Mouse (Mus musculus): Measurements from ENCODE around the gene Msx1. TPM values are rescaled to one million over a fixed set of nuclear protein-coding genes. Genes with fewer than 3 reads are reported as not detected.

The Msx1 gene
- polyA plus RNA-seq, 1 experiment, result 3.3 TPM

GRCm38 (mm10) chr5:37826706-37827625 lies 2.6 kb upstream of the Msx1 start:
- DNase-seq (ENCODE audit: low spot score), result no peak

- no peak for DNase-seq (ENCODE audit: low spot score)
Observed at GRCm38 (mm10) chr5:37825611-37826445, 1.4 kb upstream of the Msx1 start.

GRCm38 (mm10) chr5:37825111-37825600 lies 773 bp upstream of the Msx1 start:
- no peak for DNase-seq (ENCODE audit: low spot score)

DNA sequence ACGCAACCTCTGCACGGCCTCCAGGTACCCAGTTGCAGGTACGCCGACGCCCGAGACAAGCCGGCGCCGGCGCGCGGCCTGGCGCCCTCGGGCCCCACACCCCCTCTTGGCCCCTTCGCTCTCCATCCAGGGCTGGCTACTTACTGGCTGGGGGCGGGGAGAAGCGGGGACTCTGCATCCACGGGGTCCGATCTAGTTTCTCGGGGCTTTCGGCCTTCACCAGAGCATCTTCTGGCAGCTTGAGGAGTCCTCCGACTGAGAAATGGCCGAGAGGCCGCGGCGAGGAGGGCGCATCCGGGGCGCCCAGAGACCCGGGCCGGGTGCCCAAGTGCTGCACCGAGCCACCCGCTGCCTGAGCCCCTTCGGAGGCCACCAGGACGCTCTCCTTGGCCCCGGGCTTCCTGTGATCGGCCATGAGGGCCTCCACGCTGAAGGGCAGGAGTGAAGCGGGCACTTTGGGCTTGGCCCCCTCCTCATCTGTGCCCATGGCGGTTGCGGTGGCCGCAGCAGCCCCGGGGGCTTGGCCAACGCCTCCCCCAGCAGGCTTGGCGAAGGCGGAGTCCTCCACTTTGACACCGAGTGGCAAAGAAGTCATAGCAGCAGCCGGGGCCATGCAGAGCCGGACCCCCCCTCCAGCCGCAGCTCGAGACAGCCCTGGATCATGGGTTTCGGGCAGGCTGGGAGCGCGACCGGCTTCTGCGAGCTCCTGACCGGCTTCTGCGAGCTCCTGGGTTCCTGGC lies 492 bp downstream of the Msx1 start:
- no peak for DNase-seq (ENCODE audit: low spot score)

DNA sequence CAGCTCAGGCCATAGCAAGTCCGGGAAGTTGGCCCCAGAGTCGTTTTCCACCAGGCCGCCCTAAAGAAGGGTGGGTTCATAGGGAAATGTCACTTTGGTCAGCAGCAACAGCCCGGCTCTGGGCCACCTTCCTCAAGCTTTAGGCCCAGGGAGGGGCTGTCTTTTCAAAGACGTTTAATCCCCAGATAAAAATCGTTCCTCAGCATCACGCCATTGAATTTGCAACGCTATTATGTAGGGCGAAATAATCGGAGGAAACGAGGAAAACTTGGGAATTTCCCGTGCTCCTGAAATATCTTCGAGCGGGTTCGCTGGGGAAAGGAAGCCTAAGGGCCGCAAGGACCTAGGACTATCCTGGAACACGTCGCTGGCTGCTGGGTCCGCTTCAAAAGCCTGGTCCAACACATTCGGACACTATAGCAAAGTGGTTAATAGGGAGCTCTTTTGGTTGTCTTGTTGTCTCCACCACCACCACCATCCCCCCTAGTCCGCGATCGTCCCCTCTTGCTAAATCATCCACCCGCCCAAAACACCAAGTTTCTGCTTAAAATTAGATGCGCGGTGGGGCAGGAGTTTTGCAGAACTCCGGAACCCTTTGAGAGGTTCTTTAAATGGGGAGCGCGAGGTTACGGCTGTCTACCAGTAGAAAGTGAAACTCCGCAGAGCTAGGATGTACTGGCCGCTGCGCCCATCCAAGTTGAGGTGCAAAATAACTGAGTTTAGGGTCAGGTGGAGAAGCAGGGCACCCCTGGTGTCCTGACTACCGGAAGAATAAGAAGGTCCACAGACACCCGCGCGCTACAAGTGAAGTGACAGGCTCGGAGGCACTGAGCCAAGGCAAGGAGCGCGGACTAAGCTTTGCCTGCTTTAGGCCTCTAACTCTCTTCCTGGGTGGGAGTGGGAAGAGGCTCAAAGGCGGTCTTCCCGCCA lies 1.3 kb downstream of the Msx1 start:
- no peak for DNase-seq (ENCODE audit: low spot score)

DNA sequence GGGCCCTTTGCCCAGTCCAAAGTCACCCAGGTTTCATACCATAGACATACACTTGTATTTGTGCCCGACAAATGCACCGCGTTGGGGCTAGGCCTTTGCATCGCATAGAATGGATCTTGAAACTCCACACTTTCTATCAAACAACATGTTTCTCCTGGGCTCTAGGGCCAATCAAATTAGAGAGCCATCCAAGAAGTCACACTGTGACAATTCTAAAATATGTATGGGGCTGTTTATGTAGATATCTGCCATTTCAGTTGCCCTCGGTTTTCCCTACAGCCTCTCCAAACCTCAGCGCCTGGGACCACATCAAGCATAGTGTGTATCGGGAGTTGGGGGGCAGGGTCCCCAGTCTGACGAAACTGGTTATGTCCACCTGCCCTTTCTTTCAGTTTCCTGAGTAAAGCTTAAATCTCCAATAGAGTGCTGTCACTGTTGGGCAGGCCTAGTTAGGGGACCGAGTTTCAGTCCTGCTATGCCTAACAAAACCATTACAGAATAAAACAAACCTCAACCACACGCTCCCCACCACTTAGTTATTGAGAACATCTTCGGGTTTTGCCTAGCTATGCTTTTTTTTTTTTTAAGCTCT lies 2.2 kb downstream of the Msx1 start:
- no peak for DNase-seq (ENCODE audit: low spot score)

GRCm38 (mm10) chr5:37821111-37821601 lies 3.2 kb downstream of the Msx1 start:
- DNase-seq (ENCODE audit: low spot score), result no peak

DNA sequence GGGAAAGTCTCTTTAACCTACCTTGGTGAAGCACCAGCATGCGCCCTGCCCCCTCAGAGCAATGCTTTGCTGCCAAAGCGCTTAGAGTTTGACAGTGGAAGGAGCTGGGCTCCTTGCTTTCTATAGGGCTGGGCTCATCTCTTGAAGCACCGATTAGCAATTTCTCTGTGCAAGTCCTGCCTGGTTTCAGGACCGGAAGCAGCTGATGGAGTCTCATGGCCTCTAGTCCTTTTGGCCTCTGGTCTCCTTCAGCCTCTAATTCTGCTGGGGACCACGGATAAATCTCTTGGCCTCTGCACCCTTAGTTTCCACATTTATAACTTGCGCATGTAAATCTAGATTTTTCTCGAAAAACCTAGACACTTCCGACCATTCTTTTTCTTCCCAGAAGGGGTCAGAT lies 3.7 kb downstream of the Msx1 start:
- no peak for DNase-seq (ENCODE audit: low spot score)

GRCm38 (mm10) chr5:37819971-37820370 lies 4.4 kb downstream of the Msx1 start:
- DNase-seq (ENCODE audit: low spot score), result no peak

- DNase-seq (ENCODE audit: low spot score), result no peak
Observed at GRCm38 (mm10) chr5:37819541-37819940, 4.8 kb downstream of the Msx1 start.

DNA sequence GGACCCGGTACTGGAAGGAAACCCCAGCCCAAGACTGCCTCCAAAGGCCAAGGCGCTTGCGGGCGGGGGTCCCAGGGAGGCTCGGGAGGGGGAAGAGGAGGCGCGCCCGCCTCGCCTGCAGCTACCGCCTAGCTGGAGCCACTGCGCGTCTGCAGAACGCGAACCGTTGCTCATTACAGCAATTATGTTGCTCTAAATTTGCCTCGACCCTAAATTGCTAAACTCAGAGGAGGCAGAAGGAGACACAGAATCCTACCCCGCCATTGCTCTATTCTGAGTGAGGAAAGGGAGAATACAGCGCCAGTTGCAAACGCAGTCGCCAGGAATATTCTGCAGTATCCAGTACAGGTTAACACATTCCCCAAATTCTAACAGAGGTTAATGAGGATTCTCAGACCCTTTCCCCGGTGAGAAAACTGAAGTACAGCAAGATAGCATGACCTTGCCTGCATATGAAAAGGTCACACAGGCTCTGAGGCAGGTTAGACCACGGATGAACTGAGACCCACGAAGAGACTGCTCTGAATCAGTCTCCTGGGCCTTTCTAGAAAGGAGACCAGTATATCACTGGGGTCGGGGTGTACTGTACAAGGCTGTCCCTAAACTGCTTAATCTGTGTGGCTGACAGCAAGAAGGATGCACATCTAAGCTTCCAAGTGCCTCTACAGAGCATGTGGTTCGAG lies 5.7 kb downstream of the Msx1 start:
- no peak for DNase-seq (ENCODE audit: low spot score)

- no peak for DNase-seq (ENCODE audit: low spot score)
Observed at GRCm38 (mm10) chr5:37817658-37818532, 6.5 kb downstream of the Msx1 start.

DNA sequence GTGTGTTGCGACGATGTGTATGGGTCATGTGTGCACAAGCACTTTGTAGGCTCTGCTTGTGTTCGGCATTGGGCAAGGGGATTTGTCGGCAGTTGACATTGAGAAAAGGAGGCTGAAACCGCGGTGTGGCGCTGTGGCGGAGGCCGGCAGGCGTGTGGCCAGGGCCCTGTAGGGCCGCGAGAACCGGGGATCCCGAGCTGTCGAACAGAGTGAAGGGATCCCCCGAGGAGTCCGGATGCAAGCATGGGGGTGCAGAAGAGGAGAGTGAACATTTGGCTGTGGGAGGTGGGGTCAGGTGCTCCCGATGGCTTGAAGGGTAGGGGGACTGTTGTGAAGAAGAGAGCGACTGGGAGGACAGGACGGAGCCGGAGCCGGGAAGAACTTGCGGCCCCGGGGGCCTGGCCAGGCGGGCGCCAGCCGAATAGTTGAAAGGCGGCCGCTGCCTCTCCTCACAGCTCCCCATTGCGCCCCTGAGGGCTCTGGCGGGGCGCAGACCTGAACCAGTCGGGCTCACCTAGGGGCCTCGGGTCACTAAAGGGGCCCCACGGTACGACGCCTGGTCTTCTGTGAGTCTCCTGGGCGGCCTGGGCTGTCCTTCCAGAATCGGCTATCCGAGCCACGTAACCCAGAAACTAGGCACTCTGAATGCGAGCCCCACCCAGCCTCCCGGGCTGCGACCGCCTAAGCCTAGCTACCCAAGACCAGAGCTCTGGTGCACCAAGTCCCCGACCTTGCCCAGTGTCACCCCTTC lies 7.3 kb downstream of the Msx1 start:
- no peak for DNase-seq (ENCODE audit: low spot score)

DNA sequence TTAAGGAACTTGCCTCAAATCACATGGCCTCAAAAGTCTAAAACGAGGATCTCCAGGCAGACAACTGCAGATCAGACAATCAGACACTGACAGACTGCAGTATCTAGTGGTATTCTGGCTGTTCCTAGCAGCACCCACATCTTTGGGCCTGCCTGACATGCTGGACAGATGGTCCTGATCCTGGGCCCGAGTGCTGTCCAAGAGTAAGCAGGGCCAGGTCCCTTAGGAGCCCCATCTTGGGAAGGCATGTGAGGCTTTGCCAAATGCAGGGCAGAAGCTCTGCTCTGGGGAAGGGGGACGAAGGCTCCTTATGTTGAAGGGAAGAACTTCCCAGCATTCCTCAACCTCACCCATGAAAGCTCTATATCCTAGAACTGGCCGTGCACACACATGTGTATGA lies 8.5 kb downstream of the Msx1 start:
- DNase-seq (ENCODE audit: low spot score), result no peak

DNA sequence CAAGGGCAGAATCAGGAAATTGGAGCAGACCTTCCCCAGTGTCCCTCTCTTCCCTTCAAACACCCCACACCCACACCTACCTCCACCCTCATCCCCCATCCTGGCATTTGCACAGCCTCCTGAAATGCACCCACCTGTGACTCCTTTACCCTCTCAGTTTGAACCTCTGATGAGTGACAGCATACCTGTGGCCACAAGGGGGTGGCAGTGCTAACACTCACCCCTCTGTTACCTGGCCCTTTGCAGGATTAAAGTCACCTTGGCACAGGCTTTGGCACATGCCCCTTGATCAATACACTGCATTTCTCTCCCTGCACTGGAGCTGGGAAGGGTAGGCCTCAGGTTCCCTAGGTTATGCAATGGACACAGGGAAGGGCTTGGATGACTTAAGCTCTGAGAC lies 10.2 kb downstream of the Msx1 start:
- no peak for DNase-seq (ENCODE audit: low spot score)

GRCm38 (mm10) chr5:37805291-37805690 lies 19.1 kb downstream of the Msx1 start:
- no peak for DNase-seq (ENCODE audit: low spot score)

DNA sequence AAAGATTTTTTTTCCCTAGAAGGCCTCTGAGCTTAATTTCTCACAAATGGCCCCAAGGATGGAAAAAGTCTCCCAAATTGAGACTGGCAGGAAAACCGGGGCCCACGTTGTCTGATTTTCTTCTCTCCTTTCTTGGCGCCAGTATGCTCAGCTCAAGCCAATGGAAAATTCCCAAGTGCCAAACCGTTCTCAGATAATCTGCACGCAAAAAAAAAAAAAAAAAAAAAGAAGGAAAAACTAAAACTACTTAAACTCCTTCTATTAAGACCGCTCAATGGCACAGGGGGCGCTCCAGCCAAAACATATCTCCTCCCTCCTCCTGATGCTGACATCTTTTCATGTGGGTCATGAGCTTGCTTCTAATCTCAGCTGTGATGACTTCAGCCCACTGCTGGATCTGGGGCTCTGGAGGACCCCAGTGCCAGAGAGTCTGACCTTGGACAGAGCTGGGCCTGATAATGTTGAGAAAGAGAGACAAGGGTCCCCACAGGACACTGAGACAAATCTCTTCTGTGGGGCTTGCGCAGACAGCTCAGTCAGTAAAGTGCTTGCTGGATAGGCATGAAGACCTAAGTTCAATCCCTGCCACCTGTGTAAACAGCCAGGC lies 19.8 kb downstream of the Msx1 start:
- DNase-seq (ENCODE audit: low spot score), result no peak

Measured in urinary bladder, adult 2 months (tissue).